Mouse (Mus musculus): Measurements from ENCODE around the gene Btbd35f12. TPM values are rescaled to one million over a fixed set of nuclear protein-coding genes. Genes with fewer than 3 reads are reported as not detected.
"Not testable (repeated sequence)": the region's sequence is repeated elsewhere in the genome, so short reads cannot be mapped to it uniquely, and the experiment has no call there.

Btbd35f12 gene
- polyA plus RNA-seq (2021), result not detected

DNA sequence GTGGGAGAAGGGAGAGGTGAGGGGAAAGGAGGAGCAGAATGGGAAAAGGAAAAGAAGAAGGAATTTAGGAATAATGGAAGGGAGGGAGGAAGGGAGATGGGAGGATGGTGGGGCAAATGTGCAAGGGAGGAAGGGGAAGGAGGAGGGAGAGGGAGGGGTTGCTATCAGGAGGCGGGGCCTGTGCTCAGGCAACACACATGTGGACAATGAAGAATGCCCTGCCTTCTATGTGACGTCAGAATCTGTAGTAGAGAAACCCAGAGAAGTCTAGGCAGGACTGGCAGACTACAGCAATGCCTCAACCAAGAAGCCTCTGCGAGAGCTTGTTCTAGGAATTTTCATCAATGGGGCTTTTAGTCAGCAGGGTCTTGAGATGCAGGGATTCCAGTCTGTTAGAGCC is at the start of gene Btbd35f12:
Gene Btbd35f12 (plus strand): TSS at position 301 of the 400 bp plus-strand sequence.
- CTCF ChIA-PET; ATAC-seq; DNase-seq (ENCODE audit: low read depth, low spot score); in situ Hi-C loops (cut with MboI; ENCODE audit: low pct_unique_long_range_greater_than_20kb); POLR2A ChIA-PET; H3K27me3 ChIP-seq: not testable (repeated sequence)

DNA sequence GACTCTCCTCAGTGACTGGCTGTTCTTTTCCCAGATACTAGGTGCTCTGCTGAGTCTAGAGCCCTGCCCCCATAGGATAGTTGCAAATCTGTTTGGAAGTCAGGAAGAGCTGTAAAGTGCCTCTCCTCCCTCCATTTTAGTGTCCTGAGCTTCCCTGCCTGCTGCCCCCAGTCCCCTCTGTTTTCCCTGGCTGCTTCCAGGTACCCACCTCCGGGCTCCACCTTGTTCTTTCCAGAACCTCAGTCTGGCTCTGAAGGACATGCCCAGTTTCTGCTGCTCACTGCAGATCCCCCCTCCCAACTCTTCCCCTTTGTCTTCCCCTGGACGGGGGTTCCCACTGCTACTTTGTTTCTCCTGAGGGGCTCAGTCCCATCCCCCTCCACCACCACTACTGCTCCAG is 40.1 kb downstream of the Btbd35f12 start:
- DNase-seq (ENCODE audit: low read depth, low spot score); POLR2A ChIA-PET; CTCF ChIA-PET; in situ Hi-C loops (cut with MboI; ENCODE audit: low pct_unique_long_range_greater_than_20kb); ATAC-seq; H3K27me3 ChIP-seq: not testable (repeated sequence)

Other genes starting within 250 kb of the Btbd35f12 start
- not detected for gene Spin2-ps6, start 78.5 kb upstream of the Btbd35f12 start, polyA plus RNA-seq (2021)